Mouse (Mus musculus) megakaryocyte, embryonic 14.5 days (primary cell): Measurements from ENCODE around the gene Usp30.

Experiments used
- FLI1 ChIP-seq: IDR thresholded peaks from 2 replicates; pipeline ENCODE4 v1.6.1; 2012; ENCODE audit warnings: low read length, inconsistent platforms, mixed read lengths
- GATA1 ChIP-seq: IDR thresholded peaks from 3 replicates; pipeline ENCODE4 v1.6.1; 2012; ENCODE audit warnings: mixed read lengths, low read length, inconsistent platforms, borderline replicate concordance

DNA sequence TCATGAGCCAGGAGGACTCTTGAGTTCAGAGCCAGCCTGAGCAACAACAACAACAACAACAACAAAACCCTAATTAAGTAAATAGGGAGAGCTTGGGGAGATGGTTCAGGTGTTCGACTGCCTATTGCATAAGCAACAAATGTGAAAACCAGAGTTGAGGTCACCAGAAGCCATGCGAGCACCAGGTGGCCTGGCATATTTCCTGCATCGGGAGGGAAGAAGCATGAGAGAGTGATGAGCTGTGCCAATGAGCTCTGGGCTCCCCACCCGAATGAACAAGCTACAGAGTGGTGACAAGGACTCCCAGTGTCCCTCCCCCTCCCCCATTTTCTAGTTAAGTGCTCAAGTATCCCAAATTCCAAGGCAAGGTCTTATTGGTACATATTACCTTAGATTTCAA lies 36.6 kb downstream of the Usp30 start:
- TF ChIP-seq FLI1: no peak
- no peak for TF ChIP-seq GATA1
